Mouse (Mus musculus) frontal cortex, postnatal 25 days (tissue): ENCODE measurements around the gene Pnkd.
"Not testable (repeated sequence)": the region's sequence is repeated elsewhere in the genome, so short reads cannot be mapped to it uniquely, and the experiment has no call there.

ENCODE experiments used
- DNase-seq, 2 experiments: peaks; one replicate each; pipeline ENCODE4 v3.0.0; 2022; ENCODE audit warnings: low spot score in 2 of 2

The Pnkd gene

GRCm38 (mm10) chr1:74387386-74387988 is 102.8 kb downstream of the Pnkd start:
- DNase-seq: no peak

- no peak for DNase-seq
Measured at GRCm38 (mm10) chr1:74388398-74388920, 103.7 kb downstream of the Pnkd start.

GRCm38 (mm10) chr1:74389831-74390286 is 105.1 kb downstream of the Pnkd start:
- DNase-seq: no peak

DNA sequence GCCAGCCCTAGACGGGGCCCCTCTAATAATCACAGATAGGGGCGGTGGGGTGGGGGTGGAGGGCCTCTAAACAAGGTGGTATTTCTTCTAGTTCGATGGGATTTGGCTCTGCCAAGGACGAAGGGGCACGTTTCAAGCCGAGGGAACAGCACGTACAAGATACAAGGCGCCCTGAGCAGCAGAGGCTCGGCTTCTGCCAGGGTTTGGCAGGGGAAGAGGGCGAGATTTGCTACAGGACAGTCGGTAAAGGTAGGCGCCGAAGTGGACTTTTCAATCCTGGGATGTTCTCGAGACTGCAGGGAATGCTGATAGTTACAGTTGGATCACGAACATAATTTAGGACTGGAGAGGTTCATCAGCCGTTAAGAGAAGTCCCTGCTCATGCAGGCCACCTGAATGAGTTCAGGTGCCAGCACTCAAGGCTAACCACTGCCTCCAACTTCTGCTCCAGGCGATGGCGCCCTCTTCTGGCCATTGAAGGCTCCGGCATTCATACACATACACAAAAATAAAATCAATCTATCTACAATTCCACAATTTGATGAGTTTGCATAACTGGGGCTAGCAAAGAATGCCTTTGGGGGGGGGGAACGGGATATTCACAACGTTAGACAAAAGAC is 105.7 kb downstream of the Pnkd start:
- DNase-seq: no peak

DNA sequence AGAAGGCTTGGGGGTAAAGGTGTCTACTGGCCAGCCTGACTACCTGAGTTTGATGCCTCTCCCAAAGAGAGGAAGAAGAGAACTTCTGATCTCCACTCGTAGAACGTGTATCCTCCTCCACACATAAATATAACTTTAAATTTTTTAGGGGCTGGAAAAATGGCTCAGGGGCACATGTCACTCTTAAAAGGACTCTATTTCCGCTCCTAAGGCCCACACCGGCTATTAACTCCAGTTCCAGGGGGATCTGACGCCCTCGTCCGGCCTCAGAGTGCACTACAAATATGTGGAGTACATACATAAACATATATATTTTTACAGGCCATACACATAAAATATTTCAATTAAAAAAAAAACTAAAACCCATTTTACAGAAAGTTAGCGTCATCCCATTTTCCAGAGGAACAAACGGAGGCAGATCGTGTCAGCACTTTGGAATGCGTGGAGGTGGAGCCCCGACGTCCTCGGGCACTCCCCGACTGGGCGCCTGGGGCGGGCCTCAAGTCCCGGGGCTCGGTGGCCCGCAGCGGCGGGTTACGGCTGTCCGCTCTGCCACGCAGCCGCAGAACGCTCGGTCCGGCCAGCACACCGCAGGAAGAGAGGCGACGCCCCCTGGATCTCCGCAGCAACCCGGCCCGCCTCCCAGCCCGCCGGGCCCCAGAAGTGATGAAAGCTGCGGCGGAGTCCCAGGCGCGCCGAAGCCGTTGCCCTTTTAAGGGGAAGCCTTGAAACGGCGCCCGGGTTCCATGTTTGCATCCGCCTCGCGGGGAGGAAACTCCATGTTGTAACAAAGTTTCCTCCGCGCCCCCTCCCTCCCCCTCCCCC is 106.4 kb downstream of the Pnkd start, which contains the start of gene Ctdsp1:
TSS of gene Ctdsp1 (plus strand) at position 586 of the 825 bp plus-strand sequence.
- DNase-seq: peak; percentile 91 to 92

- DNase-seq: no peak
Measured at GRCm38 (mm10) chr1:74391844-74392441, 107.2 kb downstream of the Pnkd start.

- no peak for DNase-seq
Measured at GRCm38 (mm10) chr1:74392446-74392994, 107.8 kb downstream of the Pnkd start.

DNA sequence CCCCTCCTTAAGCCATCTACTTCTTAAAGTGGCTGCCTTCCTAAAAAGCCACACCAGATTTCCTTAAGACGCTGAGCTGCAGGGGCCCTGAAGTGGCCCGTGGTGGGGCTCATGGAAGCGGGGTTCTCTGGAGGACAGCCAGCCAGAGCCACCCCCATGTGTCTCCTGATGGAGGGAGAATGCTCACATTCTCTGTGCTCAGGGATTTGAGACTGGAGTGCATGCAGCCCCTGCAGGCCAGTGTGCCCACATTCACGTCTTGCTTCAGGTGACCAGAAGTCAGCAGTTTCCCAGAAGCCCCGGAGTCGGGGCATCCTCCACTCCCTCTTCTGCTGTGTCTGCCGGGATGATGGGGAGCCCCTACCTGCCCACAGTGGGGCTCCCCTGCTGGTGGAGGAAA is 108.3 kb downstream of the Pnkd start:
- DNase-seq: no peak

DNA sequence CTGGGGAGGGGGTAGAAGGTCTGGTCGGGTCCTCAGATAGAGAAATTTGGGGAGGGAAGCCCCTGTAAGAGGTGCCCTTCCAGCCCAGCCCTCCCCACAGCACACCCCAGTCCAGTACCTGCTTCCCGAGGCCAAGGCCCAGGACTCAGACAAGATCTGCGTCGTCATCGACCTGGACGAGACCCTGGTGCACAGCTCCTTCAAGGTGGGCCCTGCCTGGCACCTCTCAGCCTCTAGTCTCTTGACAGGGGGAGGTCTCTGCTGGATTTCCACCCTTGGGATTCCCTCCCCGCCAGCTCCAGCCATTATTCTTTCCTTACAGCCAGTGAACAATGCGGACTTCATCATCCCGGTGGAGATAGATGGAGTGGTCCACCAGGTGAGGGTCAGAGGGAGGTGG is 109.0 kb downstream of the Pnkd start:
- DNase-seq: no peak

- DNase-seq: no peak
Measured at GRCm38 (mm10) chr1:74394311-74394710, 109.6 kb downstream of the Pnkd start.

DNA sequence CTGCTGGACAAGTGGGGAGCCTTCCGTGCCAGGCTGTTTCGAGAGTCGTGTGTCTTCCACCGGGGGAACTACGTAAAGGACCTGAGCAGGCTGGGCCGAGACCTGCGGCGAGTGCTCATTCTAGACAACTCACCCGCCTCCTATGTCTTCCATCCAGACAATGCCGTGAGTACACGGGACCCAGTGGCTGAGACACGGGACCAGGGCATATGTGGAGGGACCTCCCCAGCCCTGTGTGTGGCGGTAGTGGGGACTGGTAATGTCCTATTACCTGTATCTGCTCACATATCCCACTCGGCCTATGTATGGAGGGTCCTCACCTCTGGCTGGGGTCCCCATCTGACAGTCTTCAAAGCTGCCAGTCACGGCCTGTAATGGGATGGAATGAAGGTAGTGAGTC is 110.1 kb downstream of the Pnkd start:
- no peak for DNase-seq

DNA sequence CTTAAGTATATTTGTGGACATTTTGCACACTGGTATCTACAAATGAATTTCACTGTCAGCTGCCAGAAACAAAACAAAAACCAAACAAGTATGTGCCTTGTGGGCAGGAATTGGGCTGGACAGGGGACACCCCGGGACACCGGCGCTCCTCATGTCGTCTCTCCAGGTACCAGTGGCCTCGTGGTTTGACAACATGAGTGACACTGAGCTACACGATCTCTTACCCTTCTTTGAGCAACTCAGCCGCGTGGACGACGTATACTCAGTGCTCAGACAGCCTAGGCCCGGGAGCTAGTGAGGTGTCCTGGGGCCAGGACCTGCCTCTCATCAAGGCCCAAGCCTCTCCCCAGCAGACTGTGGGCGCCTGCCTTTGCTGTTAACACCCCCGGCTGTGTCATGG is 110.6 kb downstream of the Pnkd start:
- DNase-seq: no peak

DNA sequence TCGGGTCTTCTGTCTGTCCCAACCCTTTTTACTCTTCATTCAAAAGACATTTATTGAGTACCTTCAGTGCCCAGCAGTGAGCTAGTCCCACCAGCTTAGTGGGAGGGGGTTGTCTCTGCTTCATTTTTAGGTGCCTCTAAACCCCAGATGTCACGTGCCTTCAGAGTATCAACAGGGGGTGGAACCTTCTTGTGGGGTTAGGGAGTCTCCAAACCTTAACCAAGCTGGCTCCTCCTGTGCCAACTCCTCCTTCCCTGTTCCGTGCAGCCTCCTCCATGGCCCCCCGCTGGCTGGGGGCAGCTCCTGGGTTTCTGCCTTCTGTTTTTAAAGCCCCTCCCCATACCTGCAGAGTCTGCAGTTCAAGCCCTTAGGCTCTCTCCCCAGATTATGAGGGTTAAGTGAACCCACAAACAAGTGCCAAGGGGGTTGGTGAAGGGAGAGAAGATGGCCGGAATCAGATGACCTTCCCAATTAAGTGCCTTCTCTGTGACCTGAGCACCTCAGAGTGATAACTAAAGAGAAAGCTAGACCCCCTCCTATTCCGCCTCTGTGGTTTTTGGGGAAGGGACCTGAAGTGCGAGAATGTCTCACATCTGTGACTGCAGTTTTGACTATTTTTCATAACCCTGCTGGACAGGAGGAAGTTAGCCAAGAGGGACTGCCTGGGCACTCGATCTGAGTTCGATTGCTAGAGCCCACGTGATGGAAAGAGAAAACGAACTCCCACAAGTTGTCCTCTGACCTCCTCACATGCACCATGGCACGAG is 111.9 kb downstream of the Pnkd start:
- DNase-seq: not testable (repeated sequence)

GRCm38 (mm10) chr1:74397268-74397918 is 112.7 kb downstream of the Pnkd start:
- DNase-seq: peak; percentile 81 to 84

DNA sequence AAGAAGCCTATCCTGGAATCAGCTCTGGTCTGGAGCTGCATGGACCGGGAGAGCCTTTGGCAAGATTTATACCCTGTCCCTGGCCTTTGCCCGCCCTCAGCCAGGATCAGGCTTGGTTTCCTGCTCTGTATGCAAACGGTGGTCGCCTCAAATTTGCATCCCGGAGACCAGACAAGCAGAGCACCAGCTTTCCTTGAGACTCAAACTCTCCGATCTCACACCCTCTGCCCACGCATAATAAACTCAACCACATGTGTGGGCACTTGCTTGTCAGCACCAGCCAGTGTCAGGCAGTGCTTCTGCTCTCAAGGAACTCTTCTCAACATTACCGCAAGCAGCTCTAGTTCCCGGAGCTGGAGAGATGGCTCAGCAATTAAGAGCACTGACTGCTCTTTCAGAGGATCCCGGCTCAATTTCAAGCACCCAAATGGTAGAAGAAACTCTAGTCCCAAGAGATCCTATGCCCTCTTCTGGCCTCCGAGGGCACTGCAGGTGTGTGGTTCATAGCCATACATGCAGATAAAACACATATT is 113.3 kb downstream of the Pnkd start:
- DNase-seq: peak; percentile 38 to 41

GRCm38 (mm10) chr1:74400531-74400930 is 115.8 kb downstream of the Pnkd start:
- no peak for DNase-seq

DNA sequence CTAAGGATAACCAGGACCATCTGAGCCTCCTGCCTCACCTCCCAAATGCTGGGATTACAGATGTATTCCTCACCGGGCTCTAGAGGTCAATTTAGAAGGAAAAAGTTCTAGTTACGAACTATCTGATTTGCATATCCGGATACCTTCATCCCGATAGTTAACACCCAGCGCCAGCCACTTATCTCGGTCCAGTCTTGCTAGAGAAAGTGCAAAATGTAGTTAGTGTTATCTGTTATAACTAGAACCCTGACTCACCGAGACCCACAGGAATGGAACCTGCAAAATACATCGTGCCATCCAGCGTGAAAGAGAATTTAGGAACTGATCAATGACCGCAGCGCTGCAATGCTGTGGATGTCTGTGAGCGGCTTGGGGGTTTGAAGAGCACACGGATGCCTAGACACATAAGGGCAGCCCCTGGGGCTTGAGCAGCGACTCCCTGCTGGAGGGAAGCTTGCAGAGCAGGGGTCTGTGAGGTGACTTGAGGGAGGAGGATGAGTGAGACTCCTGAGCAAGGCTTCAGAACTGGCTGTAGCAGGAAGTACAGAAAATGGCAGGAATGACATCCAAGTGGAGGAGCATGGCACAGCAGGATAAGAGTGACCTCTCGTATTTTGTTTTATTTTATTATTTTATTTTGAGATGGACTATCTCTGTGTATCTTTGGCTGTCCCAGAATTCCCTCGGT is 116.4 kb downstream of the Pnkd start:
- no peak for DNase-seq
